Mouse (Mus musculus): ENCODE data around the gene Olfr137. TPM values are rescaled to one million over a fixed set of nuclear protein-coding genes. Genes with fewer than 3 reads are reported as not detected.

Olfr137 gene
- polyA plus RNA-seq (2012; rRNA removed) = not detected in 2 replicates

DNA sequence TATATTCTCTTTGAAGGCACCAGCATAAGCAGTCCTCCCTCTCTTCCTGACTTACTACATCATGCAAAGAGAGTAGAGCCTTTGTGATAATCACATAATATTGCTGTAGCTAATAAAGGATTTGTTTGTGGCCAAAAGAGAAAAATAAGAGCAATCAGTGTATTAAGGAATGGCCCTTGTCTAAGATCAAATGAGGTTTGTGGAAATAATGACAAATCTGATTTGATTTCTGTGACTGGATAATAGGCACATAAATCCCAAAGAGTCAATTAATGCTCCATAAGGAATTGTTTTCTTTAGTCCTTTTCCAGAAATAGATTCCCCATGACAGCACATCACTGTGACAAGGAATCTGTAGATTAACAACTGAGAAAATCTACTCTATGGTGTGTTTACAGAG is at the start of gene Olfr137:
Gene Olfr137, minus strand, starts transcription at position 101 of the 400 bp plus-strand sequence.

DNA sequence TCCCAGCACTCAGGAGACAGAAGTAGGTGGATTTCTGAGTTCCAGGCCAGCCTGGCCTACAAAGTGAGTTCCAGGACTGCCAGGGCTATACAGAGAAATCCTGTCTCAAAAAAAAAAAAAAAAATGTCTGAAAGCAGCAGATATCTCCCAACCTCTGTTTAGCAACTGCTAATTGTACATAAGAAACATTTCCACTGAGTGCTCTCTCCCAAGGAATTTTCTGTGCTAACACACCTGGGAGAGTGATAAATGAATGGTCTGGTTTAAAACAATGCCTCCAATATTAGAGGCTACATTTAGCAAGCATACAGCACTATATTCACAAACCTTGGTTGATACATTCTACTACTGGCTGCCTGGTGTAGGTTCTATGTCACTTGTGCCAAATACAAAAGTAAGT is 22.2 kb upstream of the Olfr137 start, which contains the start of gene Olfr136:
Gene Olfr136, plus strand, starts transcription at position 301 of the 400 bp plus-strand sequence.

DNA sequence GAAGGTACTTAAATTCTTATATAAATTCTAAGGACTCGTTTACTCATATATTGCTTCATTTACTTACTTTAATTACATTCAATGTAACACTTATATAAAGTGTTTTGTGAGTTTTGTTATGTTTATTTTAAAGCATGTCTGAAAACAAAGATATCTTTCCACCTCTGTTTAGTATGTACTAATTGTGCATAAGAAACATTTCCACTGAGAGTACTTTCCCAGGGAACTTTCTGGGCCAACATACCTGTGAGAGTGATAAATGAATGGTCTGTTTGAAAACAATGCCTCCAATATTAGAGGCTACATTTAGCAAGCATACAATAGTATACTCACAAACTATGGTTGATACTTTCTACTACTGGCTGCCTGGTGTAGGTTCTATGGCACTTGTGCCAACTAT is 46.6 kb downstream of the Olfr137 start, which contains the start of gene Olfr138:
Gene Olfr138, plus strand, starts transcription at position 301 of the 400 bp plus-strand sequence.

Other genes with a start within 250 kb of the Olfr137 start
- gene Olfr129, start 247.5 kb downstream of the Olfr137 start, polyA plus RNA-seq (2012; rRNA removed) = not detected in 2 replicates
- gene Olfr130, start 243.6 kb downstream of the Olfr137 start, polyA plus RNA-seq (2012; rRNA removed) = not detected in 2 replicates
- not detected in 2 replicates for gene Olfr131, start 218.9 kb downstream of the Olfr137 start, polyA plus RNA-seq (2012; rRNA removed)
- gene Olfr132, start 173.0 kb downstream of the Olfr137 start, polyA plus RNA-seq (2012; rRNA removed) = not detected in 2 replicates
- gene Olfr133, start 162.3 kb downstream of the Olfr137 start, polyA plus RNA-seq (2012; rRNA removed) = not detected in 2 replicates
- not detected in 2 replicates for gene Olfr134, start 136.2 kb downstream of the Olfr137 start, polyA plus RNA-seq (2012; rRNA removed)
- gene Olfr135, start 103.2 kb downstream of the Olfr137 start, polyA plus RNA-seq (2012; rRNA removed) = not detected in 2 replicates
- not detected in 2 replicates for gene Olfr138, start 46.5 kb downstream of the Olfr137 start, polyA plus RNA-seq (2012; rRNA removed)
- gene Olfr136, start 22.3 kb upstream of the Olfr137 start, polyA plus RNA-seq (2012; rRNA removed) = not detected in 2 replicates
- not detected in 2 replicates for gene Esp36, start 112.6 kb upstream of the Olfr137 start, polyA plus RNA-seq (2012; rRNA removed)
- not detected in 2 replicates for gene Esp34, start 246.6 kb upstream of the Olfr137 start, polyA plus RNA-seq (2012; rRNA removed)